In the genomic region with DNA sequence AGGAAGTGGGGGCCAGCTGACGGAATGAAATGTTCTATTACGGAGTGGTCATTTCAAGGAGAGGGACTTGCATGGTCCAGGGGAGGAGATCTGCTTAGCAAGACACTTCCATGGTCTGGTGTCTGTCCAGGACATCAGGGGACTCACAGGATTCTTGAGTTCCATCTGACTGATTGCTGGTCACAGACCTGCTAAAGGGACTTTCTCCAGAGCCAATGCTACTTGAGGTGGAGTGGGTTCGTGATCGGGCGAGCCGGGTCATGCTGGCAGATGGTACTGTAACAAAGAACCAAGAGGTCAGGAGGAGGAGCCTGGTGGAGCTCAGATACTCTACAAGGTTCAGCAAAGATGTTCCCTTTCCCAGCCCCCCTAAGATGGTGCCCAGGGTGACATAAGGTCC, we compare ENCODE assay signal across 19 mouse cellular contexts. TPM values are rescaled to one million over a fixed set of nuclear protein-coding genes. Genes with fewer than 3 reads are reported as not detected.
DNase-seq lines count a peak whose midpoint lies in the region; TF ChIP-seq lines count a peak whose summit lies in the region.
"Had no signal": no experiment of that assay in that cellular context is flagged by ENCODE, and none has a peak within 500 bp of the region (broad histone marks: within the 10 kb centered on the region; RNA-seq: fewer than 3 reads in every experiment).

No protein-coding gene starts in this region.

- TF ChIP-seq POLR2A in cortical plate, adult 2 months (IDR thresholded peaks at IDR 0.05; ENCODE audit: extremely low read depth, insufficient read depth, low read length), result no peak

- DNase-seq in heart, adult 11 months, result peak; percentile 85
- no peak for DNase-seq in heart, adult 8-10 months (ENCODE audit: low spot score)
- DNase-seq in left cerebral cortex, adult 2 months (ENCODE audit: extremely low spot score in 1 of 2, low spot score in 2 of 2), result no peak
- no peak for DNase-seq in left cerebral cortex, postnatal 10 days (ENCODE audit: extremely low spot score in 1 of 2, low spot score in 2 of 2)
- DNase-seq in kidney, postnatal 10 days, result no peak
- DNase-seq: adrenal gland, adult 2 months; adrenal gland, postnatal 10 days; adrenal gland, postnatal 25 days; cerebellum, adult 2 months; cerebellum, adult 9-10 months; cerebellum, postnatal 10 days; cerebellum, postnatal 36 days; forebrain, postnatal 0 days had no signal

- intact Hi-C loops in left cerebral cortex, adult 2 months (cut with DNase I), result no loop called here
- intact Hi-C loops in left cerebral cortex, postnatal 10 days (cut with DNase I), result no loop called here

- peak overlapping the region; percentile 73 for H3K27ac ChIP-seq in left cerebral cortex, adult 2 months
- peak overlapping the region; percentile 30; the same call in 1 of the 2 replicates for H3K27ac ChIP-seq in cortical plate, adult 2 months (ENCODE audit: insufficient read depth, low read length)
- H3K27ac ChIP-seq: embryonic facial prominence, embryonic 10.5 days; embryonic facial prominence, embryonic 12.5 days; forebrain, embryonic 13.5 days; forebrain, embryonic 15.5 days had no signal

- TF ChIP-seq CTCF in left cerebral cortex, adult 2 months (IDR thresholded peaks at IDR 0.05), result no peak
- TF ChIP-seq CTCF in cortical plate, adult 2 months (IDR thresholded peaks at IDR 0.05; ENCODE audit: extremely low read depth, insufficient read depth, low read length), result no peak

- H3K4me3 ChIP-seq in left cerebral cortex, adult 2 months, result no peak overlapping the region
- no peak overlapping the region for H3K4me3 ChIP-seq in cortical plate, adult 2 months (ENCODE audit: insufficient read depth, low read length)
- H3K4me3 ChIP-seq: embryonic facial prominence, embryonic 10.5 days; embryonic facial prominence, embryonic 12.5 days; forebrain, embryonic 13.5 days; forebrain, embryonic 15.5 days had no signal

- H3K4me1 ChIP-seq in cortical plate, adult 2 months (ENCODE audit: control insufficient read depth, insufficient read depth, low read length), result peaks cover 7% of the 10 kb centered on the region
- H3K4me1 ChIP-seq: forebrain, embryonic 15.5 days had no signal

RNA-seq across cellular contexts. Expression of gene Sla2, which starts 41.6 kb away (rescaled TPM):
- under 1 TPM in 1 of 4 experiments, not detected in 3; 0.09 TPM for total RNA-seq in heart, adult 8-10 months (2022)
- total RNA-seq in left cerebral cortex, adult 2 months (2021), result under 1 TPM; 0.41 to 0.51 TPM
- total RNA-seq in left cerebral cortex, postnatal 10 days (2021), result not detected
- 0.67 and 0.85 TPM in 2 replicates for polyA plus RNA-seq in cortical plate, adult 2 months (2012; rRNA removed)
- total RNA-seq: adrenal gland, adult 2 months; adrenal gland, postnatal 25 days; adrenal gland, postnatal 4 days; forebrain, postnatal 0 days had no signal
